Mouse (Mus musculus) brain, adult 2 months (tissue): ENCODE data around the gene Olfr1098.
A peak's percentile ranks its signal among the peaks of the same experiment; 100 is the strongest.

ENCODE experiments used
- DNase-seq: peaks from one replicate; pipeline ENCODE4 v3.0.0; 2011; ENCODE audit warnings: low read depth, low spot score

Olfr1098 gene

GRCm38 (mm10) chr2:86924445-86924844 lies at the start of gene Olfr1098:
TSS of gene Olfr1098 (minus strand) at chr2:86924545.
- no peak for DNase-seq

GRCm38 (mm10) chr2:86960593-86960992 lies 36.2 kb upstream of the Olfr1098 start, which contains the start of gene Olfr1099:
TSS of gene Olfr1099 (minus strand) at chr2:86960693.
- DNase-seq = no peak

GRCm38 (mm10) chr2:86926557-86926956 lies 2.2 kb upstream of the Olfr1098 start:
- DNase-seq = peak; percentile 50

GRCm38 (mm10) chr2:86905647-86906046 lies 18.7 kb downstream of the Olfr1098 start:
- peak; percentile 52 for DNase-seq

- DNase-seq = no peak
Measured at GRCm38 (mm10) chr2:86892116-86892515, 32.2 kb downstream of the Olfr1098 start, which contains the start of gene Olfr1097. TSS of gene Olfr1097 (minus strand) at chr2:86892216.

GRCm38 (mm10) chr2:86874702-86875101 lies 49.6 kb downstream of the Olfr1098 start, which contains the start of gene Gm13723:
TSS of gene Gm13723 (minus strand) at chr2:86874802.
- DNase-seq = no peak
